Mouse (Mus musculus) liver, embryonic 16.5 days (tissue): ENCODE data around the gene Olfr479. TPM values are rescaled to one million over a fixed set of nuclear protein-coding genes. Genes with fewer than 3 reads are reported as not detected.
"Not testable (repeated sequence)": the region's sequence is repeated elsewhere in the genome, so short reads cannot be mapped to it uniquely, and the experiment has no call there.

Experiments used
- ATAC-seq: fragments of 200-750 bp; cut with Nextera tagmentation; 2 replicates; pipeline ENCODE4 v1.8.0; 2017; ENCODE audit warnings: low read depth, mild to moderate bottlenecking, moderate number of reproducible peaks, moderate library complexity
- H3K27ac ChIP-seq: fragments of 300-500 bp; sonication (generic); 2 replicates; pipeline ENCODE4 v1.5.1; 2014; ENCODE audit warnings: mild to moderate bottlenecking, low read length
- H3K27me3 ChIP-seq: fragments of 300-500 bp; sonication (generic); 2 replicates; pipeline ENCODE4 v1.6.1; 2014; ENCODE audit warnings: low read depth, low read length, mixed read lengths; ENCODE audit not compliant: control insufficient read depth, insufficient read depth
- H3K36me3 ChIP-seq: fragments of 300-500 bp; sonication (generic); 2 replicates; pipeline ENCODE4 v1.6.1; 2014; ENCODE audit warnings: mild to moderate bottlenecking; ENCODE audit not compliant: control insufficient read depth, insufficient read depth
- H3K4me1 ChIP-seq: fragments of 300-500 bp; sonication (generic); 2 replicates; pipeline ENCODE4 v1.6.1; 2014; ENCODE audit warnings: low read depth, low read length, mixed read lengths; ENCODE audit not compliant: control insufficient read depth
- H3K4me2 ChIP-seq: fragments of 300-500 bp; sonication (generic); 2 replicates; pipeline ENCODE4 v1.6.1; 2014; ENCODE audit warnings: low read depth, low read length, mixed read lengths
- H3K4me3 ChIP-seq: fragments of 300-500 bp; sonication (generic); 2 replicates; pipeline ENCODE4 v1.5.1; 2014; ENCODE audit warnings: low read depth, mild to moderate bottlenecking, low read length
- H3K9ac ChIP-seq: fragments of 300-500 bp; sonication (generic); 2 replicates; pipeline ENCODE4 v1.6.1; 2014; ENCODE audit warnings: low read depth, low read length
- H3K9me3 ChIP-seq: fragments of 300-500 bp; sonication (generic); replicated peaks from 2 replicates; pipeline ENCODE4 v1.6.1; 2016; ENCODE audit warnings: low read length; ENCODE audit not compliant: control insufficient read depth
- WGBS: fragments of 180-500 bp; shearing (Covaris S2); extraction: QIAGEN DNeasy Blood & Tissue Kit; methylation state at CpG from one replicate; pipeline ENCODE4 v1.1.7; 2014; ENCODE audit not compliant: insufficient replicate concordance; 5-methylcytosine and 5-hydroxymethylcytosine counted together
- polyA plus RNA-seq: library from polyadenylated mRNA; unstranded; fragments of >200 nt; fragmentation: Nextera tagmentation; extraction: Ambion mirVana; gene quantifications from 2 replicates; pipeline ENCODE4 v1.2.1, GENCODE M21; 2015

Gene Olfr479
- not detected in 2 replicates for polyA plus RNA-seq

DNA sequence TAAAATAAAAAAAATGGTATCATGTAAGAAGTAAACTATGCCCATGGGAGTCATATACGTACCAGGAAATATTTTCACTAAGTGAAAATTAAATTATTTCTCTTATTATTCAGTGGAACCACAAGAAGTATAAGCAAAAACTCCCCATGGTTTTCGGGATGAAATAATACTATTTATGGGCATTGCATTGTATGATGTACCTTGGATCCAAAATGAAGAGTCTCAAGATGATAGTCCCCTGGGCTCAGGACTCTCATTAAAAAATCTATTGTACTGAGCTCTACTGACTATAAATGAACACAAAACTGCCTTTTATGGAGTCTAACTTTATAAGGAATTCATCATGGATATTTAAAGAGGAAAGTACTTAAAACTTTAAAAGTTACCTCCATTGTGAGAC, at the start of gene Olfr479:
TSS of gene Olfr479 (plus strand) at position 301 of the 400 bp plus-strand sequence.
- H3K36me3 ChIP-seq = no peaks in the 10 kb centered on the region
- no peak within 1 kb of the TSS for H3K9ac ChIP-seq
- 60% methylated on average over 2 of the region's 2 CpGs for WGBS

GRCm38 (mm10) chr7:108014256-108014655, 36.2 kb upstream of the Olfr479 start:
- not testable (repeated sequence) for H3K4me3 ChIP-seq, H3K9ac ChIP-seq, H3K4me2 ChIP-seq, H3K9me3 ChIP-seq, H3K27ac ChIP-seq, ATAC-seq, H3K36me3 ChIP-seq, H3K27me3 ChIP-seq, H3K4me1 ChIP-seq

More for the DNA sequence above, at the start of gene Olfr479:
- Histone ChIP-seq H3K4me1 (no peaks in the 10 kb centered on the region), H3K27ac (no peak within 1 kb of the TSS), H3K9me3 (no peaks in the 10 kb centered on the region), H3K4me3 (no peak within 1 kb of the TSS), H3K4me2 (no peak within 1 kb of the TSS), H3K27me3 (no peaks in the 10 kb centered on the region)
- ATAC-seq = no peak

DNA sequence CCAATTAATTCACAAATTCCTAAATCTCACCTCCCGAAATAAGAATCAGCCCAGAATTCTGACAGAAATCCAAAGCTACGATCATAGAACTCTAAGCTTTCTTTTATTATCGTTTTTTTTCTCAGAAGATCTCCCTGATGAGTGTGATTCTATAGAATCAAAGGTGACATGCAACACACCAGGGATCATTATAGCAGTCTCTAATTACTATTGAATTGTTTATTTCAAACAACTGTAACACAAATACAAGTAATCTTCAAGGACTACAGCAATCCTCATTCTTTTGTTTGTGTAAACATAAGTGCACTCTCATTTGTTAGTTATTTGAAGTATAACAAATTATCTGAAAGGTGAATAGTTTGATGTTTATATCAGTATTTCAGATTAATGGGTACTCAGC, 16.6 kb upstream of the Olfr479 start, which contains the start of gene Olfr478:
TSS of gene Olfr478 (minus strand) at position 101 of the 400 bp plus-strand sequence.
- no peak for ATAC-seq
- no peaks in the 10 kb centered on the region for H3K27me3 ChIP-seq
- H3K4me1 ChIP-seq = no peaks in the 10 kb centered on the region
- WGBS = 47% methylated on average over 3 of the region's 3 CpGs
- no peaks in the 10 kb centered on the region for H3K36me3 ChIP-seq
- no peak within 1 kb of the TSS for H3K4me2 ChIP-seq
- no peak within 1 kb of the TSS for H3K9ac ChIP-seq
- no peak within 1 kb of the TSS for H3K4me3 ChIP-seq
- H3K27ac ChIP-seq = no peak within 1 kb of the TSS
- H3K9me3 ChIP-seq = no peaks in the 10 kb centered on the region

DNA sequence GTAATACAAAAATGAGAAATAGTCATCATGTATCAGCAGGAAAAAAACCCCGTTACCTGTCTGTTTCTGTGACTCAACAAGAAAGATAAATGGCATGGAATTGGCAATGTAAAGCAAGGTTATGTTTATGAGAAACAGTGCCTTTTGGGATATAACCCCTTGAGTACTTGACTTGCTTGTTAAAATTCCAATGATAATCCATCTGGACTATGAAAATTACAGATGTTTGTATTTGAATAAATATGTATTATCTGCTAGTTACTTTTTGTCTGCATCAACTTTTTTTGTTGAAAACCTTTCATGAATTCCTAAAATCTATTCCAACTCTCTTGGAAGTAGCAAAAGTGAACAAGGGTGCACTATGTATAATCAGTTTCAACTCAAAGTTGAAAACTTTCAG, 16.8 kb downstream of the Olfr479 start, which contains the start of gene Olfr480:
TSS of gene Olfr480 (minus strand) at position 101 of the 400 bp plus-strand sequence.
- Histone ChIP-seq H3K4me1 (no peaks in the 10 kb centered on the region), H3K4me3 (no peak within 1 kb of the TSS), H3K9me3 (no peaks in the 10 kb centered on the region), H3K27ac (no peak within 1 kb of the TSS), H3K36me3 (no peaks in the 10 kb centered on the region), H3K4me2 (no peak within 1 kb of the TSS), H3K27me3 (no peaks in the 10 kb centered on the region), H3K9ac (no peak within 1 kb of the TSS)
- no peak for ATAC-seq
- WGBS = 53% methylated on average over 1 of the region's 1 CpGs

GRCm38 (mm10) chr7:108079555-108079954, 29.1 kb downstream of the Olfr479 start, which contains the start of gene Olfr481:
TSS of gene Olfr481 (plus strand) at chr7:108079855.
- Histone ChIP-seq H3K4me1 (no peaks in the 10 kb centered on the region), H3K4me3 (no peak within 1 kb of the TSS), H3K27me3 (no peaks in the 10 kb centered on the region), H3K36me3 (no peaks in the 10 kb centered on the region), H3K27ac (no peak within 1 kb of the TSS), H3K4me2 (no peak within 1 kb of the TSS), H3K9me3 (no peaks in the 10 kb centered on the region; the same call in 1 of the 2 replicates), H3K9ac (no peak within 1 kb of the TSS)
- no peak for ATAC-seq

GRCm38 (mm10) chr7:108097486-108097885, 47.0 kb downstream of the Olfr479 start, which contains the start of gene Olfr482:
TSS of gene Olfr482 (minus strand) at chr7:108097586.
- H3K4me3 ChIP-seq = no peak within 1 kb of the TSS
- WGBS = 43% methylated on average over 1 of the region's 1 CpGs

DNA sequence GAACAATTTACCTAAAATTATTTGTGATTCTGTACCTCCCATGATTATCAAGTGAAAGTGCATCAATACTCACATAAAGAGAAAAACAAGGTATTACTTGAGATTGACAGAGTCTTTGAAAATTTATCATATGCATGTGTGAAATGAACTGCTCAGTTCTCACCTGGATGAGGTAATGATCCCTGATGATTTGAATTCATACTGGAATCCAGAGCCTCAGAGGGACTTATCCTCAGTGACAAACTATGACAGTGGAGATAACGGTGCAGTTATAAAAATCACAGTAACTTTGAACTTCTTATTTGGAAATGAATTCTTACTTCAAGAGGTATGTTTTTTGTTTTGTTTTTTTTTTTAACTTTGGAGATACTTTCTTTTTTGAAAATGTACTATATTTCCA, 50.1 kb downstream of the Olfr479 start, which contains the start of gene Olfr483:
TSS of gene Olfr483 (plus strand) at position 301 of the 400 bp plus-strand sequence.
- Histone ChIP-seq H3K36me3 (no peaks in the 10 kb centered on the region), H3K27me3 (no peaks in the 10 kb centered on the region), H3K9me3 (no peaks in the 10 kb centered on the region), H3K27ac (no peak within 1 kb of the TSS), H3K9ac (no peak within 1 kb of the TSS), H3K4me3 (no peak within 1 kb of the TSS), H3K4me1 (no peaks in the 10 kb centered on the region), H3K4me2 (no peak within 1 kb of the TSS)
- ATAC-seq = no peak
- 66% methylated on average over 1 of the region's 1 CpGs for WGBS

More at GRCm38 (mm10) chr7:108097486-108097885, 47.0 kb downstream of the Olfr479 start, which contains the start of gene Olfr482:
- Histone ChIP-seq H3K9ac (no peak within 1 kb of the TSS), H3K27ac (no peak within 1 kb of the TSS), H3K27me3 (no peaks in the 10 kb centered on the region), H3K4me1 (no peaks in the 10 kb centered on the region), H3K36me3 (no peaks in the 10 kb centered on the region), H3K4me2 (no peak within 1 kb of the TSS), H3K9me3 (no peaks in the 10 kb centered on the region)
- no peak for ATAC-seq

Other genes starting within 250 kb of the Olfr479 start
- gene Ovch2, start 249.5 kb upstream of the Olfr479 start, polyA plus RNA-seq = not detected in 2 replicates
- not detected in 2 replicates for gene Olfr467, start 238.4 kb upstream of the Olfr479 start, polyA plus RNA-seq
- gene Olfr469, start 225.2 kb upstream of the Olfr479 start, polyA plus RNA-seq = not detected in 2 replicates
- gene Olfr470, start 203.2 kb upstream of the Olfr479 start, polyA plus RNA-seq = not detected in 2 replicates
- not detected in 2 replicates for gene Olfr472, start 152.8 kb upstream of the Olfr479 start, polyA plus RNA-seq
- not detected in 2 replicates for gene Olfr473, start 120.2 kb upstream of the Olfr479 start, polyA plus RNA-seq
- not detected in 2 replicates for gene Olfr474, start 96.0 kb upstream of the Olfr479 start, polyA plus RNA-seq
- not detected in 2 replicates for gene Olfr476, start 85.9 kb upstream of the Olfr479 start, polyA plus RNA-seq
- gene Olfr477, start 64.0 kb upstream of the Olfr479 start, polyA plus RNA-seq = not detected in 2 replicates
- not detected in 2 replicates for gene Olfr478, start 16.7 kb upstream of the Olfr479 start, polyA plus RNA-seq
- gene Olfr480, start 16.7 kb downstream of the Olfr479 start, polyA plus RNA-seq = not detected in 2 replicates
- not detected in 2 replicates for gene Olfr481, start 29.2 kb downstream of the Olfr479 start, polyA plus RNA-seq
- not detected in 2 replicates for gene Olfr482, start 46.9 kb downstream of the Olfr479 start, polyA plus RNA-seq
- gene Olfr483, start 50.2 kb downstream of the Olfr479 start, polyA plus RNA-seq = not detected in 2 replicates
- gene Olfr484, start 76.8 kb downstream of the Olfr479 start, polyA plus RNA-seq = not detected in 2 replicates
- gene Olfr485, start 109.2 kb downstream of the Olfr479 start, polyA plus RNA-seq = not detected in 2 replicates
- not detected in 2 replicates for gene Olfr486, start 122.0 kb downstream of the Olfr479 start, polyA plus RNA-seq
- not detected in 2 replicates for gene Olfr487, start 163.9 kb downstream of the Olfr479 start, polyA plus RNA-seq
- gene Olfr488, start 207.7 kb downstream of the Olfr479 start, polyA plus RNA-seq = not detected in 2 replicates
- not detected in 2 replicates for gene Olfr490, start 238.2 kb downstream of the Olfr479 start, polyA plus RNA-seq